Mouse (Mus musculus): ENCODE data around the gene Fstl3.

DNA sequence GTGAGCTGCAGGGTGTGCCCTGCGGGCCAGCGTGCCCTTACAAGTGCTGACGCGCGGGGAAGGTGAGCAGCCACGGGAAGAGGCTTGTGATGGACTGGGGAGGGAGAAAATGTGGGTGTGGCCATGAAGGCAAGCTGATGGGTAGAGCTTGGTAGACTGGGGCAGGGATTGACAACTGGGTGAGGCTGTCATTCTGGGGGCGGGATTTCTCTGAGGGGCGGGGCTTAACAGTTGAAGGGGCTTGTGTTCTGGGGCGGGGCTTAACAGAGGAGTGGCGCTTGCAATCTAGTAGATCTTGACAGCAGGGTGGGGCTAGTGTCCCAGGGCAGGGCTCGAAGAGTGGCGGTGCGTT, 3.6 kb downstream of the Fstl3 start:
- TF ChIP-seq CTCF (IDR thresholded peaks at IDR 0.05; ENCODE audit: control insufficient read depth, insufficient read depth, low read length) (no peak), POLR2A (IDR thresholded peaks at IDR 0.05; ENCODE audit: borderline replicate concordance, control insufficient read depth, low read depth, low read length) (no peak)
